Mouse (Mus musculus): ENCODE results near the gene Rtn3. TPM values are rescaled to one million over a fixed set of nuclear protein-coding genes. Genes with fewer than 3 reads are reported as not detected.

Gene Rtn3
- total RNA-seq, 2 experiments from 2014 or later = 29.4 to 85.3 TPM

DNA sequence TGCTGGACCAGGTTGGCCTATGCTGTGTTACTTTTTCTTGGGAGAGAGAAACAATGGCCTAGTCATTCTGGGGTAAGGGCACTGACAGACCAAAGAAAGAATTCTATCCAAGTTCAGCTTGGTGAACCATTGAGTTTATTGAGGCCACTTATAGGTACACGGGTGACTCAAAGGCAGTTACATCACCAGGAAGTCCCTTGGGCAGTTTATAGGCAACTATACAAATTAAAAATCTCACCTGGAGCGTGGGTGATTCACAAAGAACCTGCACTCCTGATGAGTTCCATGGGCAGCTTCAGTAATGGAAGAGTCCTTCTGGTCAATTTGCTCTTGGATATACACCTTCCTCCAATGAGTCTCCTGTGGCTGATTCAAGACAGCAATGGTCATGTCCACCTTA is 9.6 kb upstream of the Rtn3 start:
- ATAC-seq (replicated peaks; ENCODE audit: low FRiP score, poor library complexity, severe bottlenecking) = no peak

DNA sequence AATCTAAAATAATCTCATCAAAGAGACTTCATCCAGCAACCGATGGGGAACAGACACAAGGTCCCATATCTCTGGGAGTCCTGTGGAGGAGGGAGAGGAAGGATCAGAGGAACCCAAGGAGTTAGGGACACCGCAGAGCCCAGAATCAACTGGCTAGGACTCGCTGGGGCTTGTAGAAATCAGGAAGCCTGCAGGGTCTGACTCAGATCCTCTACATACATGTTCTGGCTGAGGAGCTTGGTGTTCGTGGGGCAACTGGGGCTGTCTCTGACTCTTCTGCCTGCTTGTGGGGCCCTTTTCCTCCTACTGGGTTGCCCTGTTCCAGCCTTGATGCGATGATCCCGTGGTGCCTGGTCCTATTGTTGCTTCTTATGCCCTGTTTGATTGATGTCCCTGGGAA is 8.9 kb upstream of the Rtn3 start:
- ATAC-seq (replicated peaks; ENCODE audit: low FRiP score, poor library complexity, severe bottlenecking) = no peak

GRCm38 (mm10) chr19:7487680-7488079 is 4.6 kb upstream of the Rtn3 start:
- ATAC-seq (replicated peaks; ENCODE audit: low FRiP score, poor library complexity, severe bottlenecking) = no peak

GRCm38 (mm10) chr19:7484076-7484475 is 995 bp upstream of the Rtn3 start:
- ATAC-seq (replicated peaks; ENCODE audit: low FRiP score, poor library complexity, severe bottlenecking) = no peak

DNA sequence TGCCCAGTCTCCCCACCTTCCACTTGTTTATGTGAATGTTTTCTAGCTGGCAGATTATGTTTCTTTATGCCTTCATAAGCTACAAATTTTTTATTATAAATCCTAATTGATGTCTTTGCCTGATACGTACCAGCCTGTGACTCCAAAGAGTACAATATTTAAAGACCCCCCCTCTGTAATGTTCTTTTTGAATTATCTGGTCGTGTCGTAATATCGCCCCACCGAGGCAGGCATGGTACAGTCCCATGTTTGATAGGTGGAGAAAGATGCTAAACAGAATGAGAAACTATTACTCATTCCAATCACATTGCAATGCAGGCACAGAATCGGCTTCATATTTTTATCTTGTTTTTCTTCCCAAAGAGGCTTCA is 416 bp upstream of the Rtn3 start:
- ATAC-seq (replicated peaks; ENCODE audit: low FRiP score, poor library complexity, severe bottlenecking) = peak; percentile 65

- ATAC-seq (replicated peaks; ENCODE audit: low FRiP score, poor library complexity, severe bottlenecking) = no peak
These were observed 849 bp downstream of the Rtn3 start for GRCm38 (mm10) chr19:7482266-7482598.

DNA sequence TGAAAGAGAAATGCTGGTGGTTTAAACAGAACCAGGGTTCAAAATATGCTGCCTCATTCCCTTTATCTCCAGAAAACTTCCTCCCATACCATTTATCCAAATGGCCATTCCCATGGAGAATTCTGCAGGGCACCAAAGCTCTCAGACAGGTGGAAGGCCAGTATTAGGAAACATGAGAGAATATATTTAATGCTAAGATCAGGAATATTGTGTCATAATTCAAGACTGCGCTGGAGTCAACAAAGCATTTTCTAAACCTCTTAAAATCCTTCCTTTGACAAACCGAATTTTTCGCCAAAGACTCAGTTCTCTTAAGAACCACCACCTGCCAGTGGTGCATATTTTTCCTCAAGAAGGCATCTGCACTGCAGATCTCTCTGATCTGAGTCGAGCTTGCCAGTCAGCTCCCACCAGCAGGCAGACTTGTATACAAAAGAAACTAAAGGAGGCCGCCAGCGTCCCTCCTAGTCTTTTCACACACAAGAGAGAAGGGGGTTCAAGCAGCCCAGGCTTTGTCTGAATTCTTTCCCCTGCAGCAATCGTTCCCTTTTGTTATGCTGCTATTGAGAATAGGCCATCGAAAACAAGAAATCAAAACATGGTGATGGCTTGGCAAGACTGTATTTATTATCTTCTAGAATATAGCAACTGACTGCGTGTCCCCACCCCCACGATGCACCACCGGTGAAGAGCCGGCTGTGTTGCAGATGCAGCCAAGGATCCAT is 1.4 kb downstream of the Rtn3 start:
- no peak for ATAC-seq (replicated peaks; ENCODE audit: low FRiP score, poor library complexity, severe bottlenecking)

DNA sequence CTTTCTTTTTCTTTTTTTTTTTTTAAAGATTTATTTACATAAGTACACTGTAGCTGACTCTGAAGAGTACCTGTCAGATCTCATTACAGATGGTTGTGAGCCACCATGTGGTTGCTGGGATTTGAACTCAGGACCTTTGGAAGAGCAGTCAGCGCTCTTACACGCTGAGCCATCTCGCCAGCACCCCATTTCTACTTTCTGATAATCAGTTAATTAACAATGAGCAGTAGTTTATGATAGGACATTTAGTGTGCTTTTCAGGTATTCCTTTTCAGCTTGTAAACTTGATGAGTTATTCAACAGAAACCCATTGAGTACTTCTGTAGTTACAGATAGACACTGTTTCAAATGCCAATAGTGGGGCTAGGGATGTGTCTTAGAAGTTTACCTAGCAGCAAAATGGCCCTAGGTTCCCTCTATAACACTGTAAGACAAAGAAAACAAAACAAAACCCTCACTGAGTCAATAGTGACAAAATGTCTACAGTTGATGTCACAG is 3.3 kb downstream of the Rtn3 start:
- no peak for ATAC-seq (replicated peaks; ENCODE audit: low FRiP score, poor library complexity, severe bottlenecking)

DNA sequence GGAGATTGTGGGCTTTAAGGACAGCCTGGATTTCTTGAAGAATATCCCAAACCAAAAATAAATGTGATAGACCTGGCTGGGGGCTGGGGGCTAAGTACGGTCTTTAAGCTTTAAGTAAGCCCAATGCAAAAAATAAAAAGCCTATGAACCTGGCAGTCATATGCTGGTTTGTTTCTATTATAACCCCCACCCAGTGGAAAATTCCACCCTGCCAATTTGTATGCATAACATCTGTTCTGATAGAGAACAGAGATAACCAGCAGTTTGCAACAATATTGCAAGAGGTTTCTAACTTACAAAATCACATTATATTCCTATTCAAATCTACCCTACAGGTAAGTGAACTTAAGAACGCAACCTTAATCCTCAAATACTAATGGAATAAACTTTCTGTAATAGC is 12.4 kb downstream of the Rtn3 start:
- ATAC-seq (replicated peaks; ENCODE audit: low FRiP score, poor library complexity, severe bottlenecking) = no peak

GRCm38 (mm10) chr19:7467915-7468314 is 15.2 kb downstream of the Rtn3 start:
- ATAC-seq (replicated peaks; ENCODE audit: low FRiP score, poor library complexity, severe bottlenecking) = no peak

DNA sequence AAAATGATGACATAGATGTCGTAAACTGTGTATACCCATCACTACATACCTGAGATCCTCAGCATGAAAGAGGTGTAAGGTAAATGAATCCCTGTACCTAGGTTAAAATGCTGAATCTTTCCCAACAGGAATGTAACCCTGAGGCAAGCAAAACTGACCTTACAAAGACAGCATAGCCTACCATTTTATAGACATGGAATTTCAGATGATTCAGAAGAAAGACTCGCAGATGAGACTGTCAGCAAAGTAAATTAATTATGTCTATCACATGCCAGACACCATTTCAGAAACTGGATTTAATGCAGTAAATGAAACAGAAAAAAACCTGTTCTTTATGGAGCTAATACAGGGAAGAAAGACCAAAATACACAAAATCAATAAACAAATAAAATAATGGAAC is 23.7 kb downstream of the Rtn3 start:
- ATAC-seq (replicated peaks; ENCODE audit: low FRiP score, poor library complexity, severe bottlenecking) = no peak

DNA sequence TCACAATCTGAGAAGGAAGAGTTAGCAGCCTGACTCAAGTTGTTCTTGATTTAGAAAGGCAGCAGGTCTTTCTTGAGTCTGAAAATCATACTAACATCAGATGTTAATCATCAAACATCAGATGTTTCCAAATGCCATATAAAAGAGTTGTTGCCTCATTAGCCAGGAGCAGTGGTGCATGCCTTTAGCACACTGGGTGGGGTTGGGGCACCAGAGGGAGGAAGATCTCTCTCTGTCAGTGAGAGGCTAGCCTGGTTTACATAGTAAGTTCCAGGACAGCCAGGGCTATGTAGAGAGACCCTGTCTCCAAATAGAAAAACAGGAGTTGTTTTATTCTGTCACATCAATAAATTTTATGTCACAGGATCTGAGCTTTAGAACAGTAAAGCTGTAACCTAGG is 24.2 kb downstream of the Rtn3 start:
- no peak for ATAC-seq (replicated peaks; ENCODE audit: low FRiP score, poor library complexity, severe bottlenecking)

DNA sequence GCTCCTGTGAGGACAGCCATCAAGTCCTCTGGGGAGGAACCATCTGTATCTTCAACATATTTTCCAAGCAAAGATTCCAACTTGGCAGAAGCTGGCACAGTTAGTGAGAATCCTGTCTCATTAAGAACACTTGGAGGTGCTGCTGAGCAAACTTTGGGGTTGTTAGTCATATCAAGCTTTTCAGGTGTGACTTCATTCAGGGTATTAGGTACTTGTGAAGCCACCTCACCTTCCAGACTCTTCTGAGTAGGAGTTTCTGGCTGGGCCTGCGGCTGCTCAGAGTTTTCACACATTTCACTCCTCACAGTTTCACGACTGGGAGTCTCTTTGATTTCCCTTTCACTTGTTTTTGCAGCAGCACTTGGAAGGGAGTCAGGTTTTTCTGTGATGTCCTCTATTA is 26.3 kb downstream of the Rtn3 start:
- no peak for ATAC-seq (replicated peaks; ENCODE audit: low FRiP score, poor library complexity, severe bottlenecking)

GRCm38 (mm10) chr19:7445596-7445995 is 37.5 kb downstream of the Rtn3 start:
- ATAC-seq (replicated peaks; ENCODE audit: low FRiP score, poor library complexity, severe bottlenecking) = no peak

DNA sequence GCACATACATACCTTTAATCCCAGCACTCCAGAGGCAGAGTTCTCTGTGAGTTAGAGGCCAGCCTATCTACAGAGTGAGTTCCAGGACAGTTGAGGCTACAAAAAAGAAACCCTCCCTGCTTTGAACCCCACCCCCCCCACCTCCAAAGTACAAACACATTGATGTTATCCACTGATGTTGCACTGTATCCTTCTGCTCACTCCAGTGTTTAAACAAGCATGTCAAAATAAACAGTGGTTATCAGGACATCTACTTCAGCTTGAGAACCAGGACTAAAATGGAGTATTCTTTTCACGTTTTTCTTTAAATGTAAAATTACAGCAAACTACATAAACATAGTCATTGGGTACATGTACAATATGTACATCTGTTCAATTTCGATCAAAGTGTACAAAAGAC is 38.0 kb downstream of the Rtn3 start:
- no peak for ATAC-seq (replicated peaks; ENCODE audit: low FRiP score, poor library complexity, severe bottlenecking)

- peak; percentile 43 for ATAC-seq (replicated peaks; ENCODE audit: low FRiP score, poor library complexity, severe bottlenecking)
These were observed 41.6 kb downstream of the Rtn3 start for GRCm38 (mm10) chr19:7441493-7441892.

- no peak for ATAC-seq (replicated peaks; ENCODE audit: low FRiP score, poor library complexity, severe bottlenecking)
These were observed 44.8 kb downstream of the Rtn3 start for GRCm38 (mm10) chr19:7438295-7438694.

GRCm38 (mm10) chr19:7436061-7436970 is 46.8 kb downstream of the Rtn3 start:
- ATAC-seq (replicated peaks; ENCODE audit: low FRiP score, poor library complexity, severe bottlenecking) = peak; percentile 58; the same call in 1 of the 2 replicates

GRCm38 (mm10) chr19:7434887-7435286 is 48.2 kb downstream of the Rtn3 start:
- ATAC-seq (replicated peaks; ENCODE audit: low FRiP score, poor library complexity, severe bottlenecking) = no peak

DNA sequence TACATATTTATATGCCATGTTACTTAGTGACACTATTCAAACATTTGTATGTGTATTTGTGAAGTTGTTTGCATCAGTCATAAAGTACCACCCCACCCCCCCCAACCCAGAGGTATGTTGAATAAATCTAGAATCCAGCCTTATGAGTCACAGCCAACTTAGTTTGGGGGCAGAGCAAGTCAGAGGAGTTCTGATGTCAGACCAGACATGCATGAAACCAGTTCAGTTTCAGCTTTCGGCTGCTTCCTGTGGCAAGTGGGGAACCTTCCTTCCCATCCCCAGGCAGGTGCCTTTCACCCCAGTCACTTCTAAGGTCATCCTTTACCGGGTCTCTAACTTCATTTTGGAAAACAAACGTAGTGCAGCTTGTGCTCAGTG is 57.7 kb downstream of the Rtn3 start:
- no peak for ATAC-seq (replicated peaks; ENCODE audit: low FRiP score, poor library complexity, severe bottlenecking)

All from erythroblast, adult 5-6 weeks (primary cell).